Mouse (Mus musculus): Measurements from ENCODE around the gene Atp6v0e. TPM values are rescaled to one million over a fixed set of nuclear protein-coding genes. Genes with fewer than 3 reads are reported as not detected.

Atp6v0e gene
- total RNA-seq, 2 experiments from 2014 or later: 180 to 190 TPM

DNA sequence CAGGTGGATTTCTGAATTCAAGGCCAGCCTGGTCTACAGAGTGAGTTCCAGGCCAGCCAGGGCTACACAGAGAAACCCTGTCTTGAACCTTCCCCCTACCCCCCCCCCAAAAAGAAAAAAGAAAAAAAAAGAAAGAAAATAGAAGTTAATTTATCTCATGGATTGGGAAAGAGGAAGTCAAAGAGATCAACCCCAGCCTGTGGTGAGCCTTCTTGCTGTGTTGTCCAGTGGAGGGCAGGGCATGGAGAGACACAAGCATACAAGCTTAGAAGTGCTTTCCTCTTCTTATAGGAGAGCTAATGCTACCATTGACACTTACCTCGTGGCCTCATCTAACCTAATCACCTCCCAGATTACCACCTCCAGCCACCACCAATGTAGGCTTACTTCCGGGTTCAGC, 23.2 kb upstream of the Atp6v0e start:
- DNase-seq: no peak

DNA sequence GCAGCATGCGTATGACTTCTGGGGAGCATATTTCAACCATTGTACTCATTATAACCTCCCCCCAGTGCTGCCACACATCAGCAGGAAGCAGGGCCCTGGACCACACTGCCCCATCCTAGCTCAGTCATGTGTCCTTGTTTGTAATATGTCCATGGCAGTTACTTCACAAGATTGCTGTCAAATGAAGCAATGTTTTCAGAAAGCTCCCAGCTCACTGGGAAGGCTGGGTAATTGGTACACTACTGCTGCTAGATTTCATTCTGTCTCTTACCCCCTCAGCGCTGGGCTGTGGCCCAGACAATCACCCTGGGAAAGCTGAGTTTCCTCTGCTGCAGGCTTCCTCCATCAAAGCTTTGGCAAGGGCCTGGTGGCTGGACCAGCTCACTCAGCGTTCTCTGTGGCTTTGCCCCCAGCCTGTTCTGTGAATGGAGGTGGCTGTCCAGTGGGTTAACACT, 22.7 kb upstream of the Atp6v0e start:
- DNase-seq: peak; percentile 41

DNA sequence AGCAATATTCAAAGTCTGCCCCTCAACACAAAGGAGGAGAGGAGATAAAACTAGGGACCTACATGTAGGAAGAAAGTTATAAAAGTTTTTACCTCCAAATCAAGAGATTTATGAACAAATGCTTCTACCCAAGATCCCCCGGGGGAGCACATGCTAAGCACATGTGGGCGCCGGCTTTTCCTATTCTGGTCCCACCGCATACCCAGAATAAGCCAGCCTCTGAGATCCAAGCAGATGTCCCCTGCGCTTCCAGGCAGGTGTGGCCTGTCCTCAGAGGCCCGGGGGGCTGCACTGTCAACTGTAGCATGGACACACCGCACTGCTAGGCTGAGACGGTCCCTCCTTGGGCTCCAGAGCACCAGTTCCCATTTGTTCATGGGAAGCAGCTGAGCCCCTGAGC, 19.6 kb upstream of the Atp6v0e start:
- DNase-seq: no peak

DNA sequence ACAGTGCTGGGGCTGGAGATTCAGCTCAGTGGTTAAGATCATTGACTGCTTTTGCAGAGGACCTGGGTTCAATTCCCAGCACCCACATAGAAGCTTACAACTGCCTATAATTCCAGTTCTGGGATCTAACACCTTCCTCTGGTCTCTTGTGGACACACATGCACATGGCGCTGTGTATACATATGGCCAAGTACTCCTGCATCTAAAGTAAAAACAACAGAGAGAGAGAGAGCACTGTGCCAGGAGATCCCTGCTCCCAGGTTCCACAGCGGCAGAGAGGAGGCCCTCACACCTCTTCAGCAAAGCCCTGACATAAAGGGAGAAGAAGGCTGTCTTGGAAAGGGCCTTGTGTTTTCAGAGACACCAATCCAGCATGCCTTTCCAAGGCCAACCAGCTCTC, 19.0 kb upstream of the Atp6v0e start:
- no peak for DNase-seq

DNA sequence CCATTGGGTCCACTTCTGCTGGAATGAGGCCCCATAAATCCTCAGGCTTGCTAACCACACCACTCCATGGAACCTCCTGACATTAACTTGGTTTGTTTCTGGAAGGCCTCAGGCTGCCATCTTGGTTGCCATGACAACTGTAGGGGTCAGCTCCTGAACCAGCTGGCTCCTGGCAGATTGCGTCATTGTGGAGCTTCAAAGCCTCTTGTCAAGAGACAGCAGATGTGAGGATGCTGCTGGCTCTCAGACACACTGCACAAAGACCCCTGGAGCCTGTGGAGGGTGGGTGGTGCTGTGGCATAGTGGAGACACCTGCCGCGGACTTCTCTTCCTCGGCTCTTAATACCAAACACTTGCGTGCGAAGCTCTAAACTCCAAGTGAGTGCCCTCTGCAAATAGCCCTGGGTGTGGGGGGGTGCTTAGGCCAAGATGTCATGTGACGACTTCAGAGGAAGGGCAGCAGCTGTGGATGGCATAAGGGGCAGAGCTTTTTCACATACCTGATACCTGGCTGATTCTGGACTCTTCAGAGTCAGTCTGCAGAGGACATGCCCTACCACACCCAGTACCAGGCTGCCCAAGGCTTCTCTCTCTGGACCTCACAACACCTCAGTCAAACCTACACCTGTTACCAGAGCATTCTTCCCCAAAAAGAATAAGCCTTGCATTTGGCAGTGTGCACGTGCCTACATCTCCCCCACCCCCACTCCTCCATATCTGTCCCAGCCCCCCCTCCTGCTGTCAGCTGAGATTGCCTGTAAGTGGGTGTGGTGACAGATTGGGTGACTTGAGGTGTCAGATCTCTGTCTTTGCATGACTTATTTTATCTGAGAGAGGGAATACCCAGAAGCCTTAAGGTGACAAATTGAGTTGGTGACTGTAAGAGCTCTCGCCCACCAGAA, 18.3 kb upstream of the Atp6v0e start:
- no peak for DNase-seq

DNA sequence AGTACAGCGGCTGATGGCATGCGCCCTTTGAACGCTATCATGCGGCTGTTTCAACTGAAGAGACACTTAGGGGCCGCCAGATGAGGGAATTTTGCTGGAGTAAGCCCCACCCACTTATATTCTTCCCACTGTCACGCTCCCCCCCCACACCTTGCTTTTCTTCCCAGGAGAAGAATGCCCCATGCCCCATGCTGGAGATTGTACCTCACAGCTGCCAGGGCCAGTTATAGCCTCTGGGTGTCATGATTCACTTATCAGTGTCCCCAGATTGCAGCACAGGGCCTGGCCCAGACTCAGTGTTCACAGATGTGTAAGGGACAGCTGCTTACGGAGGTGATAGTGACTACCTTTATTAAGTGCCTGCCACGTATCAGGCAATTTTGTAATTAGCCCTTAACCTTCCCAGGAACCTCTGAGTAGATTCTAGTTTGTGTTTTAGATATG, 17.6 kb upstream of the Atp6v0e start:
- no peak for DNase-seq

DNA sequence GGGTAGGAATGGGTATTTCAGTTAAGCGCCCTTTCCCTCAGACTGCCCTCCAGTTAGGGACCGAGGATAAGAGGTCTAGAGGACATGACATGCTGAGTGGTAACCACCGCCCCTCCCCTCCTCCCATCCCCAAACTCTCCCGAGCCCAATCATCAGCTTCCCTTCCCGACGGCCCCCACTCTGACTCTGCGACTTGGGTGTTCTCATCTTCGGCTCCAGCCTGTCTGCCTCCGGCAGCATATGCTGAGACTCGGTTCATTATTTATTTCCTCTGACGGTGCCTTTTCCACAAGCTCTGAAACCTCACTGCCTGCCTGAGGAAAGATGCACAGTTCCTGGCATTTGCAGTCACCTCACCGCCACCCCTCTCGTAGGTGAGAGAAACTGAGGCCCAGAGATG, 15.7 kb upstream of the Atp6v0e start:
- DNase-seq: no peak

DNA sequence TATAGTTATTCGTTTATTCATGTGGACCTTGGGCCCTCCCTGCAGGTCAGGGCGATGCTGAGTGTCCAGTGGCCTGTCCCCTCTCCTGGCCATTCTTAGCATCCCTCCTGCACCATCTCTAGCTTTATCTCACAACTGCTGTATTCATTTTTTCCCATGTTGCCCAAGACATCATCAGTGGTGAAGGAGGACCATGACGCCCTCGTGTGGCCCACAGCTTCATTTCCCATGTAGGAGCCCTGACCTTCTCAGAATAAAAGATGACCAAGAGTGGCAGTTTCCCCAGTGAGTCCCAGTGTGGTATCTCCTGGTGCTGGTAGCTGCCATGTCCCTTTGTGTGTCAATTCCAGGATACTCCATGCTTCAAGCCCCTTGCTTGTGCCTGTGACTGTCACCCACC, 13.5 kb upstream of the Atp6v0e start:
- no peak for DNase-seq

DNA sequence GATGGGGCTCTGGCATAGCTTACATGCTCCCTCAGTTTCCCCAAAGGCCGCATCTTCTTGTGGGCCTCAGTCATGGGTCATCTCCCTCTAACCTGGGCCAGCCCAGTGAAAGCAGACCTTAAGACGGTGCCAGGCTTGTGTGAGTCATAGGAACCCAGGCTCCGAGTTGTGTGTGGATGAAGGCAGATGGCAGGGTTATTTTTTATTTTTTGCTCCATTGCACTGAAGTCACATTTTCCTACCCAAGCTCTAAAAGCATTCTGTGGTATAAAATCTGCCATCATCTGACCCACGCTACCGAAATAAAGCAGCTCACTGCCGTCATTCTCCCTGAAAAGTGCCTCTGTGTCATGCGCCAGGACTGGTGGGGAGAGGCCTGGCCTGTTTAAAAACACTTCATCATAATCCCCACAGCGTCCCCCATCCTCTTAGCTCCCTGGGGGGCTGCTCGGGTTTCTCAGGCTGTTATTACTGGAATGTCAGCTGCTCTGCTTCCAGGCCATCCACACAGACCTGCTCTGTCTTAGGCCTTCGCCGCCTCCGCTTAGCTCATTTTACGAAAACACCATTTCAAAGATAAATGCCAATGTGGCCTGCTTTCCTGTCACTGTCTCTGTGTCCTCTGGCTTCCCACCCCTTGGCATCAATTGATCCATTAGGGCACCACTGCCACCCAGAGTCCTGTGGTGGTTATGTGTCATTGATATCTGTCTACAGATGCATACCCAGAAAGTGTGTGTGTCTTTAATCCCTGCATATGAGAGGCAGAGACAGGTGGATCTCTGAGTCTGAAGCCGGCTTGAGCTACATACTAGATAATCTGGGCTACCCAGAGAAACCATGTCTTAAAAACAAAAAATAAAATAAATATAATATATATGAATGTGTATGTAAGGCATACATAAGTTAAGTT, 12.3 kb upstream of the Atp6v0e start:
- DNase-seq: no peak

DNA sequence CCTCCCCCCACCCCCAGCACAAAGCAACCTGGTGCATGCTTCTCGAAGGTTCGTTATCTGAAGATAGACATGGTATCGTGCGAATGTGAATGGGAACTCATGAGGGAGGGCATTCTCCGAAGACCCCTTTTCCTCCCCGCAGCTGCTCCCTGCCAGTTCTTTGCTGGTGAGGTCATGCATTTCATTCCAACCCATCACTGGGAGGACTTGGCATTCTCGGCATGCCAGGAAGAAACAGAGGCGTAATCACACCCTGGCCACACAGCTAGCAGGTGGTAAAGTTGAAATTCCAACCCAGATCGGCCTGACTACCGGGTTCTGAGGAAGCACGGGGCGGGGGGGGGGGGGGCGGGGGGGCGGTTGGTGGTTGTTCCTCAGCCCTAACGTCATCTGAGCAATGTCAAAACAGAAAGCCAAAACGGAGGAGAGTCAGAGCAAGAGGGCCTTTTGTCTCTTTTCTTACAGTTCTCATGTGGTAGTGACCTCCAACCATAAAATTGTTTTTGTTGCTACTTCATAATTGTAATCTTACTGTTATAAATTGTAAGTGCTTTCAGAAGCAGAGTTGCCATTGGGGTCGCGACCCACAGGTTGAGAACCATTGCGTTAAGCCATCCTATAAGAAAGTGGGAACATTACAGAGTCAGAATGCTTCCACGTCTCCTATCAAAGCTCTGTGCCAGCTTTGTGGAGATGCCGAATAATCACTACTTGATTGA, 4.0 kb upstream of the Atp6v0e start:
- no peak for DNase-seq

DNA sequence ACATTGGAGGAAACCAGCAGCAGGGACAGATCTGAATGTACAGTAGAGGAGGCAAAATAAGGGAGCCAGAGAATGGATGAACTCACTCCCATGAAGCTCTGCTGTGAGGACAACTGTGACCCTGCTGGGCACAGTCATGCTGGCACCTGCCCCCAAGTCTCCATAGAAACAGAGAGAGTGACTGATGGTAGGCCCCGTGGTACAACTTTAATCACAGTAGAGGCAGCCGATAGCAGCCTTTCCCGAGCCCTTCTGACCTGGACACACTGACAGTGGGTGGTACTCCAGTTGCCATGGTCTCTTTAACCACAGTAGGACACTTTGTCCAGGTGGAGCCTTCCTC, 3.5 kb upstream of the Atp6v0e start:
- DNase-seq: no peak

DNA sequence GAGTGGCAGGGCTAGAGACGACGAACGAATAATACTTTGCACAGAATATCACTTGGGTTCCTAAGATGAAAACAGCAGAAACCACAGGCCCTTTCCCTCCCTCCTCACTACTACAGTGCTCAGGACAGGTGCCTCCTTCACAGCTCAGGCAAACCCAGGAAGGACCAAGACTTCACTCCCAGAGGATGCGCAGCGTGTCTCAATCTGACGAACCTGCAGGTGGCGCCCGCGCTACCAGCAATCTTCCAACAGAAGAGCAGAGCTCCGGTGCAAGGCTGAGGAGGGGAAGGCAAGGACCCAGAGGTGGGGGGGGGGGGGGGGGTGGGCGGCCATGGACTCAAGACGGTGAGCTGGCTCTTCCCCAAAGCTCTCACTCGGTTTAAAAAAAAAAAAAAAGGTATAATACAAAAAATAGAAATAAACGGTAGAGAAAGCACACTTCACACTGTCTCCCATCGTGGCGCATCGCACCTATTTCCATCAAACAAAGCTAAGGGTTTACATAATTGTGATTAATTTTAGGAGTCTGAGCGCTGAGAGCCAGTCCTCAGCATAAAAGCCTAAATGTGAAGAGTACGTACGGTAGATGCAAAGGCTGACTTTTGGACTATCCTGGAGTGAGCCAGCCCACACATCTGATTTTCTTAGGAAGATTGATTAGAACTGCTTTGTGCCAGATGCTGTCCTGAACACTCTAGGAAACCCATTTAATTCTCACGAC, 2.7 kb upstream of the Atp6v0e start:
- DNase-seq: peak; percentile 86

DNA sequence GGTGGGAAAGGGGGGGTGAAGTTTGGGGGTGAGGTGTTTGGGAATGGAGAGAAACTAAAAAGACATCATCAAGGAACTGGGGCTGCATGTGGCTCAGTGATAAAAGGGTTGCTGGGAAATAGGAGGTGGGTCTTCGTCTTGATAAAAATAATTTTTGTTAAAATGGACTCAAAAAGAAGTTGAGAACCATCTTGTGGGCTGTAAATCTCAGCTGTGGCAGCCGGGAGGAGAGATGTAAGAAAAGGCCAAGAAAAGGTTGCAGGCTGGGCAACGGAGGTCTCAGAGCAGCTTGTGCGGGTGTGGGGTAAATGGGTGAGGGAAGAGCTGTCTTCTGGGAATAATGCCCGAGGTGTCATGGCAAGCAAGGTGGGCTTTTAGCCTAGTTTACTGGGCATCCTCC, 827 bp upstream of the Atp6v0e start:
- DNase-seq: no peak

DNA sequence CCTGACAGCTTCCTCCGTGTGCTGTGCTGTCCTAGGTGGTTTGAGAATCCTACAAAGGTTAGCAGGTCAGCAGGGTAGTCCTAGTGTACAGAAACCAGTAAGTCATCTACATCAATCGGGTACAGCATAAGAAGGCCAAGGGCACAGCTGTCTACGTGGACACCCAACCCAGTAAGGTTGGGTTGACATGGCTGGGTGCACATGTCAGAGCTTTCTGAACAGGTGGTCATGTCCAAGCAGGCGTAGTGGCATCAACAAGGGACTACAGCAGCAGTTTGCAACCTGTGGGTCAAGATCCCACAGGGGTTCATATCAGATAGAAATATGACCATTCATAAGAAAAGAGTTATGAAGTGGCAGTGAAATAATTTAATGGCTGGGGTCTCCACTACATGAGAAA, 2.6 kb downstream of the Atp6v0e start:
- no peak for DNase-seq

DNA sequence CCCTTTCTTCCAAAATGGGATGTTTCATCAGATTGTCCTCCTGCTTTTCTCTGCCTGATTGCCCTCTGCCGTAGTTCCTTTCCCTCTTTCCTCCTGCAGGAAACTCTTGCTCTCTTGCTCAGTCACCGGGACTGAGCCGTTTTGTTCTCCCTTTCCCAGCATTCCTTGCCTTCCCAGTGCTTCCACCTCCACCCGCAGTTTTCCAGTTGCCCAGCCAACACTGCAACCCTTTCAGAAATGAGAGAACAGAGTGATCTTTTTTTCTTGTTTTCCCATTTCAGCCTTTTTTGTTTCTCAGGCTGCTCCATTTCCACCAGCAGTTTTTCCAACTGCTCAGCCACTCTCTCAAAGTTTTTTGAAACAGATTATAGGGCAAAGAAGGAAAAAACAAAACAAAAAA, 8.2 kb downstream of the Atp6v0e start:
- no peak for DNase-seq

DNA sequence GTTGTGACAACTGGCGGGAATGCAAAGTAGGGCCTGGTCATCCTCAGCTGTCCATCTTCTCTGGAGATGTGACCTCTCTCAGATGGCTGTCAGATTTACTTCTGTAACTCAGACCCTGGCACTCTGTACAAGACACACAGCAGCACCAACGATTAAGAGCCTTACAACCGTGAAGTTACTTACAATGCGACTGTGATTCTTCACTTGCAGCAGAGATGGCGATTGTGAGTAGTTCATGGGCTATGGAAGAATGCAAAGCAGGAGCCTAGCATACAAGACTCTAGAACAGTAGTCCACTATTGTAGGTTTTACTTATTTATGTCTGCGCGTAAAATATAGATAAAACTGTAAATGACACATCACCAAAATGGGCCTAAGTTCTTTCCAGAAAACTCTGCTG, 12.8 kb downstream of the Atp6v0e start:
- no peak for DNase-seq

DNA sequence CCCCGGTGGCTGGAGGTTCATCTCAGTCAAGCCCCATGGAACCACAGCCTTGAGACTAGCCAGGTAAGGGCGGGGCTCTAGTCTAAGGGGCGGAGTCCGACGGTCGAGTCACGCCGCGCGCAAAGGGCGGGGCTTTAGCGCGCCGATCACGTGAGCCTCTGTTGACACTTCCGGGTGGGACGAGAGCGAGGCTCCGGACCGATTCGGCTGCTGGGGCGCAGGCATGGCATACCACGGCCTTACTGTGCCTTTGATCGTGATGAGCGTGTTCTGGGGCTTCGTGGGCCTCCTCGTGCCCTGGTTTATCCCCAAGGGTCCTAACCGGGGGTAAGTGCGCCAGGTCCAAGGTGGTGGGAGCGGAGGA, 13.2 kb downstream of the Atp6v0e start:
- DNase-seq: peak; percentile 94

DNA sequence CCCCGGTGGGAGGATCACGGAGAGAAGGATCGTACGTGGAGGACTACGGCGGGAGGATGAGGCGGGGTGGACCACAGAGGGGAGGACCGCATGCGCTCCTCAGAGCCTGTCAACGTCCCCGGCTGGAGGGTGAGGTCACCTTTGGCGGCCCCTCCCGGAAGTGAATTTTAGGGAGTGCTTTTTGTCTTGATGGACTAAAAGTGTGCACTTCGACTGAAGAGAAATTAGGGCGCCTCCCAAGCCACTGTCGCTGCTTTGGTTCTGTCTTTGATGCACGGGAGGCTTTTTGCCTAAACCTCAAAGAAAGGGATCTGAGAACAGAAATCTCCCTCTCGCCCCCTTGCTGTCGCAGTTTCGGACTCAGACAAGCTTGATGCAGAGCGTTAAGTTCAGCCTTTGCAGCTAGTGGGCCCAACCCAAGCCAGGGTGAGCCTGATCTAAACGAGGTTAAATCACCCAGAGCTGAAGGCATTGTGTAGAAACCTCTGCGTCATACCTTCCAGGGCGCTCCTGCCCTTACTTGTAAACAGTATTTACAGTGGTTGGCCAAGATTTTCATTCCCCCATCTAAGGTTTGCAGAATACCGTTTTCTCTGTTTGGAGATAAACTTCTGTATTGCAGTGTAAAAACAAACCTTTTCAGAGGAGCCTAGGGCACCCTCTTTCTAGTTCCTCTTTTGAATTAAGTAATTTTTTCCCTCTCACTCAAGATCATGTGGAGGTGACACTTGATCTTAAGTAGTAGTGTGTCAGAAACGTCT, 13.8 kb downstream of the Atp6v0e start:
- peak; percentile 79 for DNase-seq

DNA sequence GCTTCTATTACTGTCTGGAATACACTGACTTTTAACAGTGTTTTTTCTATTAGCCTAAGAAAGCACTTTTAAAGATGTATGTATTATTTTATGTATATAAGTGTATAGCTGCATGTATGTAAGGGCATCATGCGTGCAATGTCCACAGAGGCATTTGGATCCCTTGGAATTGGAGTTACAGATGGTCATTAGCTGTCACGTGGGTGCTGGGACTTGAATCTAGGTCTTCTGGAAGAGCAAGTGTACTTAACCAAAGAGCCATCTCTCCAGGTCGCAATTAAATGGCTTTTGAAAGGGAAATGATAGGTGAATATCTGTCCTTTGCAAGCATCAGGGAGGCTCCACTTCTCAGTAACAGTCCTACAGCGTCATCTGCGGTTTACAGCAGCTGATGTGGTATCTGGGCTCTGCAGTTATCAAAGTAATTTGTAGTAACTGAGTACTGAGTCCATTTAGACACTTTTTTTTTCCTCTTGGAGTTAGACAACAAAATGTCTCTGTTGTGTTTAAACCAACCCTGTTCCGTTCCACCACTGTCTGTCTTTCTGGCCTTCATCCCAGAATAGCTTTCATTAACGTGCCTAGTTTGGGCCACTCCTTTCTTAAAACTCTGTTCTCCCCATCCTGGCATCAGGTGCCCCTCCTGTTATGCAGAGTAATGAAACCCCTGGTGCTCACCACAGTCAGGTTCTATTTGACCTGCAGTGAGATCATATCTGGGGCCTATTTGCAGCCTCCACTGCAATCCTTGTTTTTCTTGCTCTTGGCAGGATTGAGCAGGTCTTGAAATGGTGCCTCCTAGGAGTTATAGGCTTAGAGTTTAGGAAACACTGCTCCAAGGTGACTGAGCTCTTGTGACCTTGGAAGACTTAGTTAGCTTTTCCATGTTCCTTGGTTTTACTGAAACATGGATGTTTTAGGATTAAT, 14.9 kb downstream of the Atp6v0e start:
- no peak for DNase-seq

DNA sequence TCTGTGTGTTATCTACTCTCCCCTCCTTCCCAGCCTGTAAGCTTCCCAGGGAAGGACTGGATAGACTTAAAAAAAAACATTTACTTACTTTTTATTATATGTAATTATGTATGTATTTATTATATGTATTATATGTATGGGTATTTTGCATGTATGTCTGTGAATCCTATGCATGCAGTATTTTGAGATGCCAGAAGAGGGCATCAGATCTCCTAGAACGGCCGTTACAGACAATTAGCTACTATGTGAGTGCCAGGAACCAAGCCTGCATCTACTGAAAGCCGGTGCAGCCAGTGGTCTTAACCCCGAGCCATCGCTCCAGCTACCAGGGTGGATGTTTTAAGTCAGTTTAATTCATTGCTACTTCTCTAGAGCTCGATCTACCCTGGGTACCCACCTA, 18.2 kb downstream of the Atp6v0e start:
- no peak for DNase-seq

Data from adrenal gland, postnatal 10 days (tissue).